In the genomic region with DNA sequence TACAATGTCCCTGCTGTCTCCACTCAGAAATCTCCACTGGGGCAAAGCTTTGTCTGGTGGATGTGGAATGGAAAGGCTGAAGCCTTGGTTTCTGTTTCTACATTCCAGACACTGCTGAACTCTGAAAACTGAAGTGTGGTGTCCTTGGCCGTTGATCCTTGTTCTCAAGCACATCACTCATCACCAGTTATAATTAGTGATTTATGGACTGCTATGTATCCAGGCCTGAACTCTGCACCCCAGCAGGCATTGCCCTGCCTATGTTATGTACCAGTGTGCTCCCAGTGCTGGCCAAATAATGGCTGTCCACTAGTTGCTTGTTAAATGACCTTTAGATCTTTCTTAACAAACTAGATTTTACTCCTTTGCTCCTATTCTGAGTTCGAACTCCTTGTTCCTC, we compare ENCODE assay signal across 26 mouse cellular contexts.
A peak's percentile ranks its signal among the peaks of the same experiment; 100 is the strongest.
DNase-seq lines count a peak whose midpoint lies in the region; ATAC-seq and TF ChIP-seq lines count a peak whose summit lies in the region.
"Had no signal": no experiment of that assay in that cellular context is flagged by ENCODE, and none has a peak within 500 bp of the region (broad histone marks: within the 10 kb centered on the region; RNA-seq: fewer than 3 reads in every experiment).

No protein-coding gene starts in this region.

- no peaks in the 10 kb centered on the region for H3K79me2 ChIP-seq in heart, adult 2 months (replicated peaks; ENCODE audit: control insufficient read depth, insufficient read depth, low read length)

- no peak overlapping the region for H3K4me3 ChIP-seq in heart, adult 2 months
- H3K4me3 ChIP-seq in heart, embryonic 12.5 days, result no peak overlapping the region
- H3K4me3 ChIP-seq in kidney, adult 2 months (ENCODE audit: insufficient read depth, low read depth, low read length), result no peak overlapping the region
- H3K4me3 ChIP-seq in kidney, postnatal 0 days (replicated peaks; ENCODE audit: low read depth, low read length), result no peak overlapping the region
- no peak overlapping the region for H3K4me3 ChIP-seq in forebrain, postnatal 0 days (ENCODE audit: low read depth, low read length)
- H3K4me3 ChIP-seq: embryonic facial prominence, embryonic 13.5 days; erythroblast, embryonic 14.5 days; forebrain, embryonic 12.5 days; hindbrain, embryonic 15.5 days; limb, embryonic 12.5 days; midbrain, embryonic 15.5 days; neural tube, embryonic 12.5 days had no signal

- peak in 1 of 2 experiments; percentile 8 for DNase-seq in heart, adult 2 months
- DNase-seq in kidney, adult 2 months, result peak; percentile 64
- DNase-seq in kidney, adult 18-20 months, result no peak
- peak; percentile 17 for DNase-seq in kidney, postnatal 0 days (ENCODE audit: low spot score)
- DNase-seq in embryo, embryonic 9.5 days (ENCODE audit: extremely low spot score), result no peak
- no peak for DNase-seq in forebrain, postnatal 0 days
- DNase-seq: adrenal gland, postnatal 14 days; cerebellum, adult 2 months; cerebellum, postnatal 25 days; gastrocnemius, postnatal 14 days; layer of hippocampus, postnatal 36 days; liver, postnatal 0 days; right cerebral cortex, postnatal 14 days; spleen, adult 18-20 months had no signal

- H3K9ac ChIP-seq in heart, adult 2 months (ENCODE audit: low read depth, low read length), result no peak overlapping the region
- no peak overlapping the region for H3K9ac ChIP-seq in heart, embryonic 12.5 days
- no peak overlapping the region for H3K9ac ChIP-seq in kidney, postnatal 0 days (ENCODE audit: low read depth, low read length)
- H3K9ac ChIP-seq in forebrain, postnatal 0 days, result no peak overlapping the region
- H3K9ac ChIP-seq: embryonic facial prominence, embryonic 13.5 days; forebrain, embryonic 12.5 days; hindbrain, embryonic 15.5 days; limb, embryonic 12.5 days; liver, postnatal 0 days; midbrain, embryonic 15.5 days; neural tube, embryonic 12.5 days had no signal

- TF ChIP-seq EP300 in heart, adult 2 months (IDR thresholded peaks at IDR 0.05; ENCODE audit: insufficient read depth, low read depth, low read length), result 0 out of 2 replicates have a peak, but pooled peaks have one; percentile 22

- H3K27ac ChIP-seq in heart, adult 2 months, result no peak overlapping the region
- H3K27ac ChIP-seq in heart, embryonic 12.5 days (ENCODE audit: poor library complexity, severe bottlenecking), result no peak overlapping the region
- H3K27ac ChIP-seq in kidney, adult 2 months (ENCODE audit: insufficient read depth, low read depth, low read length), result peak overlapping the region; percentile 41; the same call in 1 of the 2 replicates
- no peak overlapping the region for H3K27ac ChIP-seq in kidney, postnatal 0 days
- no peak overlapping the region for H3K27ac ChIP-seq in forebrain, postnatal 0 days (ENCODE audit: low read depth, low read length)
- H3K27ac ChIP-seq: embryonic facial prominence, embryonic 13.5 days; forebrain, embryonic 12.5 days; hindbrain, embryonic 15.5 days; limb, embryonic 12.5 days; macrophage; midbrain, embryonic 15.5 days; neural tube, embryonic 12.5 days had no signal

- WGBS in heart, adult 2 months, result 54% methylated on average over 2 of the region's 2 CpGs
- 58% methylated on average over 2 of the region's 2 CpGs for WGBS in heart, embryonic 12.5 days
- 53% methylated on average over 2 of the region's 2 CpGs for WGBS in kidney, adult 2 months
- WGBS in kidney, postnatal 0 days, result 73% methylated on average over 2 of the region's 2 CpGs
- 86% methylated on average over 2 of the region's 2 CpGs for WGBS in forebrain, postnatal 0 days

- H3K36me3 ChIP-seq in heart, adult 2 months (ENCODE audit: control insufficient read depth, insufficient read depth, low read length), result 0 out of 2 replicates have a peak, but pooled peaks cover 1% of the 10 kb centered on the region
- no peaks in the 10 kb centered on the region for H3K36me3 ChIP-seq in heart, embryonic 12.5 days
- H3K36me3 ChIP-seq in kidney, adult 2 months (ENCODE audit: control insufficient read depth, insufficient read depth, low read length), result no peaks in the 10 kb centered on the region
- no peaks in the 10 kb centered on the region for H3K36me3 ChIP-seq in kidney, postnatal 0 days (ENCODE audit: insufficient read depth, low read length)
- no peaks in the 10 kb centered on the region for H3K36me3 ChIP-seq in forebrain, postnatal 0 days (ENCODE audit: insufficient read depth)
- H3K36me3 ChIP-seq: embryonic facial prominence, embryonic 13.5 days; forebrain, embryonic 12.5 days; hindbrain, embryonic 15.5 days; limb, embryonic 12.5 days; midbrain, embryonic 15.5 days; neural tube, embryonic 12.5 days had no signal

- no peak overlapping the region for H3K4me2 ChIP-seq in heart, embryonic 12.5 days
- no peak overlapping the region for H3K4me2 ChIP-seq in kidney, postnatal 0 days (ENCODE audit: low read length)
- H3K4me2 ChIP-seq in forebrain, postnatal 0 days (ENCODE audit: low read depth), result no peak overlapping the region
- H3K4me2 ChIP-seq: embryonic facial prominence, embryonic 13.5 days; forebrain, embryonic 12.5 days; hindbrain, embryonic 15.5 days; limb, embryonic 12.5 days; liver, embryonic 11.5 days; midbrain, embryonic 15.5 days; neural tube, embryonic 12.5 days had no signal

- no peak for TF ChIP-seq CTCF in heart, adult 2 months (IDR thresholded peaks at IDR 0.05)
- no peak for TF ChIP-seq CTCF in kidney, adult 2 months (conservative IDR thresholded peaks at IDR 0.05; ENCODE audit: insufficient read depth, insufficient read length, low read depth, low read length)
- no peak for TF ChIP-seq CTCF in kidney, postnatal 0 days (IDR thresholded peaks at IDR 0.05; ENCODE audit: low read depth)
- TF ChIP-seq CTCF in forebrain, postnatal 0 days (IDR thresholded peaks at IDR 0.05; ENCODE audit: low read depth), result no peak

- ATAC-seq in heart, embryonic 12.5 days (ENCODE audit: insufficient number of reproducible peaks, low FRiP score), result no peak
- ATAC-seq in kidney, postnatal 0 days (replicated peaks; ENCODE audit: low FRiP score, low read depth), result peak; percentile 92
- ATAC-seq in forebrain, postnatal 0 days, result no peak
- ATAC-seq: CD4-positive, CD25-positive, alpha-beta regulatory T cell, adult 4 months; liver, postnatal 0 days; lung, postnatal 0 days; midbrain, embryonic 15.5 days had no signal

- H3K27me3 ChIP-seq in heart, adult 2 months (ENCODE audit: control insufficient read depth, insufficient read depth, low read length), result no peaks in the 10 kb centered on the region
- peaks cover 2% of the 10 kb centered on the region; the same call in 1 of the 2 replicates for H3K27me3 ChIP-seq in heart, embryonic 12.5 days (replicated peaks)
- H3K27me3 ChIP-seq in kidney, adult 2 months (replicated peaks; ENCODE audit: control insufficient read depth, insufficient read depth, low read length), result no peaks in the 10 kb centered on the region
- H3K27me3 ChIP-seq in kidney, postnatal 0 days (ENCODE audit: insufficient read depth, low read length), result no peaks in the 10 kb centered on the region
- H3K27me3 ChIP-seq in forebrain, postnatal 0 days (ENCODE audit: insufficient read depth, low read length), result no peaks in the 10 kb centered on the region
- H3K27me3 ChIP-seq: embryonic facial prominence, embryonic 13.5 days; forebrain, embryonic 12.5 days; hindbrain, embryonic 15.5 days; limb, embryonic 12.5 days; midbrain, embryonic 15.5 days; neural tube, embryonic 12.5 days had no signal

- peaks cover 5% of the 10 kb centered on the region; the same call in 1 of the 2 replicates for H3K4me1 ChIP-seq in heart, adult 2 months (ENCODE audit: control insufficient read depth, insufficient read depth, low read length)
- H3K4me1 ChIP-seq in heart, embryonic 12.5 days (replicated peaks), result peaks cover 11% of the 10 kb centered on the region
- peaks cover 21% of the 10 kb centered on the region; the same call in 1 of the 2 replicates for H3K4me1 ChIP-seq in kidney, adult 2 months (ENCODE audit: control insufficient read depth, insufficient read depth, low read length)
- no peaks in the 10 kb centered on the region for H3K4me1 ChIP-seq in kidney, postnatal 0 days (replicated peaks; ENCODE audit: insufficient read depth, low read length)
- no peaks in the 10 kb centered on the region for H3K4me1 ChIP-seq in forebrain, postnatal 0 days (ENCODE audit: insufficient read depth)
- H3K4me1 ChIP-seq: hindbrain, embryonic 15.5 days; limb, embryonic 12.5 days; midbrain, embryonic 15.5 days; neural tube, embryonic 12.5 days had no signal

- TF ChIP-seq POLR2A in heart, adult 2 months (IDR thresholded peaks at IDR 0.05; ENCODE audit: insufficient read depth, low read depth, low read length), result no peak
- no peak for TF ChIP-seq POLR2A in kidney, adult 2 months (IDR thresholded peaks at IDR 0.05; ENCODE audit: low read depth, low read length)

- intact Hi-C loops in heart, adult 2 months (cut with DNase I), result no loop called here

- H3K9me3 ChIP-seq in heart, embryonic 12.5 days (replicated peaks), result no peaks in the 10 kb centered on the region
- H3K9me3 ChIP-seq in kidney, postnatal 0 days (replicated peaks; ENCODE audit: low read length), result no peaks in the 10 kb centered on the region
- H3K9me3 ChIP-seq in forebrain, postnatal 0 days (ENCODE audit: low read length), result no peaks in the 10 kb centered on the region
- H3K9me3 ChIP-seq: embryonic facial prominence, embryonic 13.5 days; forebrain, embryonic 12.5 days; hindbrain, embryonic 15.5 days; limb, embryonic 12.5 days; midbrain, embryonic 15.5 days; neural tube, embryonic 12.5 days had no signal

Comparison
In these comparisons a context has a peak if more than half of its experiments do, and no peak if none do; other contexts are left out.
1. DNase-seq: peak in kidney, adult 2 months (single experiment) and kidney, postnatal 0 days (single experiment); none in kidney, adult 18-20 months (single experiment), embryo, embryonic 9.5 days (single experiment) and forebrain, postnatal 0 days (single experiment).